13 mouse cellular contexts compared by ENCODE assay signal in genomic region chr11:85492666-85493065, GRCm38 (mm10).
DNase-seq lines count a peak whose midpoint lies in the region; ATAC-seq and TF ChIP-seq lines count a peak whose summit lies in the region.
"Had no signal": no experiment of that assay in that cellular context is flagged by ENCODE, and none has a peak within 500 bp of the region (broad histone marks: within the 10 kb centered on the region; RNA-seq: fewer than 3 reads in every experiment).

No protein-coding gene starts in this region.

- peak overlapping the region; percentile 79 for H3K27ac ChIP-seq in heart, embryonic 10.5 days
- H3K27ac ChIP-seq in embryonic facial prominence, embryonic 13.5 days: peak overlapping the region; percentile 44; the same call in 1 of the 2 replicates
- H3K27ac ChIP-seq: forebrain, embryonic 12.5 days; hindbrain, postnatal 0 days; liver, embryonic 12.5 days; midbrain, embryonic 13.5 days; neural tube, embryonic 13.5 days had no signal

- WGBS in heart, embryonic 10.5 days: 33% methylated on average over 3 of the region's 3 CpGs
- WGBS in embryonic facial prominence, embryonic 13.5 days: 44% methylated on average over 3 of the region's 3 CpGs

- no peak overlapping the region for H3K9ac ChIP-seq in embryonic facial prominence, embryonic 13.5 days
- H3K9ac ChIP-seq: forebrain, embryonic 12.5 days; liver, embryonic 12.5 days; midbrain, embryonic 13.5 days; neural tube, embryonic 13.5 days had no signal

- H3K27me3 ChIP-seq in heart, embryonic 10.5 days (ENCODE audit: insufficient read depth, poor library complexity, severe bottlenecking): no peaks in the 10 kb centered on the region
- no peaks in the 10 kb centered on the region for H3K27me3 ChIP-seq in embryonic facial prominence, embryonic 13.5 days
- no peaks in the 10 kb centered on the region for H3K27me3 ChIP-seq in myocyte (ENCODE audit: control insufficient read depth, insufficient read depth, insufficient read length)
- H3K27me3 ChIP-seq: liver, embryonic 12.5 days; midbrain, embryonic 13.5 days; neural tube, embryonic 13.5 days had no signal

- DNase-seq in heart, embryonic 10.5 days (ENCODE audit: low spot score): no peak
- DNase-seq in heart, adult 8-10 months (ENCODE audit: low spot score): no peak
- DNase-seq in left cerebral cortex, postnatal 25 days (ENCODE audit: low spot score in 2 of 2): peak; percentile 19 to 68
- DNase-seq in left cerebral cortex, adult 9 months (ENCODE audit: low spot score in 2 of 2): no peak
- no peak for DNase-seq in spleen, adult 18-20 months
- DNase-seq in embryo, embryonic 10 days (ENCODE audit: low spot score): no peak

- ATAC-seq in embryonic facial prominence, embryonic 13.5 days (ENCODE audit: insufficient number of reproducible peaks, insufficient read depth, low FRiP score, low TSS enrichment, low read depth): no peak
- ATAC-seq: hindbrain, postnatal 0 days; midbrain, embryonic 13.5 days had no signal

- H3K79me2 ChIP-seq in myocyte (ENCODE audit: control insufficient read depth, insufficient read depth): no peaks in the 10 kb centered on the region

- no peak for TF ChIP-seq POLR2A in myocyte (IDR thresholded peaks at IDR 0.05; ENCODE audit: insufficient read length, low read depth)

- no peaks in the 10 kb centered on the region for H3K36me3 ChIP-seq in heart, embryonic 10.5 days
- H3K36me3 ChIP-seq in embryonic facial prominence, embryonic 13.5 days: no peaks in the 10 kb centered on the region
- no peaks in the 10 kb centered on the region for H3K36me3 ChIP-seq in myocyte (ENCODE audit: control insufficient read depth, insufficient read depth)
- H3K36me3 ChIP-seq: forebrain, embryonic 12.5 days; liver, embryonic 12.5 days; midbrain, embryonic 13.5 days; neural tube, embryonic 13.5 days had no signal

- no peak overlapping the region for H3K4me2 ChIP-seq in embryonic facial prominence, embryonic 13.5 days
- peak overlapping the region; percentile 81 for H3K4me2 ChIP-seq in myocyte (ENCODE audit: low read depth)
- H3K4me2 ChIP-seq: forebrain, embryonic 12.5 days; midbrain, embryonic 13.5 days; neural tube, embryonic 13.5 days had no signal

- H3K9me3 ChIP-seq in heart, embryonic 10.5 days: no peaks in the 10 kb centered on the region
- no peaks in the 10 kb centered on the region for H3K9me3 ChIP-seq in embryonic facial prominence, embryonic 13.5 days
- H3K9me3 ChIP-seq: forebrain, embryonic 12.5 days; liver, embryonic 12.5 days; midbrain, embryonic 13.5 days; neural tube, embryonic 13.5 days had no signal

- intact Hi-C loops in left cerebral cortex, postnatal 25 days (cut with DNase I): loop anchor here (1.0 kb wide), 1 partner anchor 263 kb away; no protein-coding TSS in a partner anchor

- no peak overlapping the region for H3ac ChIP-seq in myocyte (ENCODE audit: control insufficient read depth, insufficient read length)

- peak overlapping the region; percentile 30; the same call in 1 of the 2 replicates for H3K4me3 ChIP-seq in heart, embryonic 10.5 days
- H3K4me3 ChIP-seq in embryonic facial prominence, embryonic 13.5 days: no peak overlapping the region
- H3K4me3 ChIP-seq in myocyte: no peak overlapping the region
- H3K4me3 ChIP-seq: forebrain, embryonic 12.5 days; liver, embryonic 12.5 days; midbrain, embryonic 13.5 days; neural tube, embryonic 13.5 days had no signal

- peaks cover 27% of the 10 kb centered on the region for H3K4me1 ChIP-seq in heart, embryonic 10.5 days
- H3K4me1 ChIP-seq in embryonic facial prominence, embryonic 13.5 days: peaks cover 17% of the 10 kb centered on the region
- H3K4me1 ChIP-seq: forebrain, embryonic 12.5 days; midbrain, embryonic 13.5 days had no signal

TF ChIP-seq in myocyte, 11 proteins besides CTCF, POLR2A, EP300 and RAD21:
- TF ChIP-seq MAX (IDR thresholded peaks at IDR 0.05; ENCODE audit: low read depth) (no peak), REST (IDR thresholded peaks at IDR 0.05; ENCODE audit: insufficient read depth, insufficient read length) (no peak), POLR2AphosphoS2 (IDR thresholded peaks at IDR 0.05; ENCODE audit: insufficient read length, low read depth) (no peak), USF1 (IDR thresholded peaks at IDR 0.05; ENCODE audit: low read depth) (no peak), MYOG (IDR thresholded peaks at IDR 0.05; ENCODE audit: control insufficient read depth in 1 of 3, insufficient read depth in 1 of 3, insufficient read length in 2 of 3, low read depth in 2 of 3) (no peak), SRF (IDR thresholded peaks at IDR 0.05; ENCODE audit: control insufficient read depth, insufficient read length, low read depth) (no peak), TCF3 (IDR thresholded peaks at IDR 0.05; ENCODE audit: insufficient read length, low read depth) (no peak), E2F4 (IDR thresholded peaks at IDR 0.05; ENCODE audit: insufficient read depth) (no peak), TCF12 (IDR thresholded peaks at IDR 0.05; ENCODE audit: insufficient read depth, poor library complexity, severe bottlenecking) (no peak), MYOD1 (IDR thresholded peaks at IDR 0.05; ENCODE audit: control insufficient read depth in 1 of 3, insufficient read length in 2 of 3, low read depth in 2 of 3) (no peak), CEBPB (IDR thresholded peaks at IDR 0.05; ENCODE audit: insufficient read depth, poor library complexity, severe bottlenecking) (no peak)

Comparison
In these comparisons a context has a peak if more than half of its experiments do, and no peak if none do; other contexts are left out.
1. DNase-seq: peak in left cerebral cortex, postnatal 25 days (2 of 2); none in heart, embryonic 10.5 days (single experiment), heart, adult 8-10 months (single experiment), left cerebral cortex, adult 9 months (0 of 2), spleen, adult 18-20 months (0 of 2) and embryo, embryonic 10 days (single experiment).